Mouse (Mus musculus): ENCODE data around the gene Chgb.

The Chgb gene

DNA sequence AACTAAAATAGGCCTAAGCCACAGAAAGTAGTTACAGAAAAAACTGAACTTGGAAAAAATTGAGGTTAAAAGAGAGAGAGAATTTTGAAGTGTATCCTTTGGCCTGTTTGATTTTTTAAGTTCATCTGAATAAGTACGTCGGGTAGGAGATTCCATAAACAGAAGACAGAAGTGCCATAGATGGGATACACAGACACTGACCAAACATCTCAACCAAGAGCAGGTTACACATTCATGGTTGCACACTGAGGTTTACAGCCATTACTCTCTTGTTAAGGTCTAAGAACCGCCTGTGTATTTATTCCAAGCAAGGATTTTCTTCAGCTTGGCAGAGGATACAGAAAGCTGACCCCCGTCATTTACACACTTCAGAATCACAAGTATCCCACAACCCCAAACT is at the start of gene Chgb:
Gene Chgb, plus strand, starts transcription at position 301 of the 400 bp plus-strand sequence.
- no peak for DNase-seq

DNA sequence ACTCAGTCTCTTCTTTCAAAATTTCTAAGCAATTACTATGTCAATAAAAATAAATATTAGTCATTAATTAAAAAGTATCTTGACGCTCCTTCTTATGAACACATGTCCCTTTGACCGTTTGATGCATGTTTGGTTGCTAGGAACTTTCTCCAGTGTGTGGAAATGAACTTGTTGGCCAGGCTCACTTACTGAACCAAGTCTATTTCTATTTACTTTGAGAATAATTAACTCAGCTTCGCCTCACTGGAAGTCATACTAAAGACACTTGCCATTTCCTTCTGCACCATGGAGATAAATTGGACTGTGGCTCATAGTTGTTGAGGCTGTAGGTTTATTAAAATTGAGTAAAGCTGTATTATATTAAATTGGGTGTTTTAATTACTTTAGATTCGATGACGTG is 48.1 kb upstream of the Chgb start:
- DNase-seq, result no peak

- no peak for DNase-seq
Observed at GRCm38 (mm10) chr2:132733603-132734573, 47.2 kb upstream of the Chgb start.

GRCm38 (mm10) chr2:132738816-132739432 is 42.2 kb upstream of the Chgb start:
- DNase-seq, result peak; percentile 70 to 77

- no peak for DNase-seq
Observed at GRCm38 (mm10) chr2:132741862-132742347, 39.2 kb upstream of the Chgb start.

DNA sequence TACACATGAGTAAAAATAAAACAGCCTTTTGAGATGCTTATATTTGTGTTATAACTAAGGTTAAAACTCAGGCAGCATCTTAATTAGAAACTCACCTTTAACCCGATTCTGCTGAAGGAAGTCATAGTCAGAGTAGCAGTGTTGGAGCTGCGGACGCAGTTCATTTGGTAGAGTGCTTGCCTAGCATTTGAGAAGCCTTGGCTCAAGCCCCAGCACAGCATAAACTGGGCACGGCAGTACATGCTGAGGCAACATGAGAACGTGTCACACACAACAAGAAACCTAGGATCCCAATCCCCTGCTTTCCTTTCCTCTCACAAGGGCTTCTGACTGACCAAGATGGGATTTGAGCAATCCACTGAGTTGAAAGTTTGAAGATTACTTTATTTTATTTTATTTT is 36.2 kb upstream of the Chgb start:
- DNase-seq, result peak in 1 of 2 experiments; percentile 55

DNA sequence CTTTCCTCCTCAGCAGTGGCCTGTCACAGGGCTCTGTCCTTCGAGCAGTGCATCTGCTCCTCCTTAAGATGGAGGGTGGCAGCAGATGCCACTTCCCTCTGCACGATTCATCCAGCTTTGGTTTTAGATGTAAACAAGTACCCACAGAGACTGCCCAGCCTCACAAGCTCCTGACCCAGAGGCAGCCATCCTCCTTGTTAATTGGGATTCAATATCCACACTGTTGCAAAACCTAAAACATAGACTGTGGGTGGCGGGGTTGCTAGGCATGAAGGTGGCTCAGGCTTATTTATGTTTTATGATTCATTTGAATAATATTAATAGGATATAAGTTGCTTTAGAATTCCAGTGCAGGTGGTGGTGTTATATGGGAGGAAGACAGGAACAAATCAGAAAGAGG is 35.0 kb upstream of the Chgb start:
- no peak for DNase-seq

- peak; percentile 50 to 63 for DNase-seq
Observed at GRCm38 (mm10) chr2:132750726-132751125, 30.4 kb upstream of the Chgb start.

DNA sequence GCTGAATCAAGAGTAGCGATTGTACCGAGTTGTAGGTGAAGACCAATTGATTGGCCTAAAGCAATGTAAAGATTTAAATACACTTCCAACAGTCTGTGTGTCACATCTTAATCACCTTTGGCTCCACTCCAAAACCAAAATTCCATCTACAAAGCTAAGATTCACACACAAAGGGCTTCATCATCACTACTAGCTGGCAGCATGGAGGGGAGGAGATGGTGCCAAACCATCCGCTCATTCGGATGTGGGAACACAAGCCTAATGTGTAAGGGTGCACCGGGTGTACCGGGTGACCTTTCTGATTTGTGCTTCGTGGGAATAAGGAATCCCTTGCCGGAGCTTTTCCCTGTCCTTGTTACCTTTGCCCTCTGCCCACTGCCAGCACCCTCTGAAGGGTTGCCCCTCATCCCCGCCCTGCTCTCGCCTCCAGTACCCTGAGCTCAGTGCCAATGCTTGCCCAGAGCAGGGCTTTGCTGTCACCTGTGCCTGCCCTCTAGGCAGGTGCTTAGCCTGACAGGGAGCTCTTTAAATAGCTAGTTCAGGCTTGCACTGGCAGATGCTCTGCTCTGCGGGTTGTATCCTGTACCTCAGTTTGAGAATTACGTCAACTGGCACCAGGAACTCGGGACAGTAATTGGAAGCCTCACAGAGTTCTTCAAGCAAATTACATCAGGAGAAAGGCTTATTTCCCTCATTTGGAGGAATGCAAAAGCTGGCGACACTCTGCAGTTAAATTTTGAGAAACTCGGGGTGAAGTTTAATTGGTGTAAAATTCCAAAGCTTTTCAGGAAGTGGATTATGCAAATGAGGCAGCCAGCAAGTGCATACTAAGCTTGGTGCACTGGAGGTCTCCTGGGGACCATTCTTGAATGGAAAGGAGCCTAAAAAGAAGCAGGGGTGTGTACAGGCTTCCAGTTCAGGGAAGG is 29.7 kb upstream of the Chgb start:
- peak; percentile 91 to 93 for DNase-seq

DNA sequence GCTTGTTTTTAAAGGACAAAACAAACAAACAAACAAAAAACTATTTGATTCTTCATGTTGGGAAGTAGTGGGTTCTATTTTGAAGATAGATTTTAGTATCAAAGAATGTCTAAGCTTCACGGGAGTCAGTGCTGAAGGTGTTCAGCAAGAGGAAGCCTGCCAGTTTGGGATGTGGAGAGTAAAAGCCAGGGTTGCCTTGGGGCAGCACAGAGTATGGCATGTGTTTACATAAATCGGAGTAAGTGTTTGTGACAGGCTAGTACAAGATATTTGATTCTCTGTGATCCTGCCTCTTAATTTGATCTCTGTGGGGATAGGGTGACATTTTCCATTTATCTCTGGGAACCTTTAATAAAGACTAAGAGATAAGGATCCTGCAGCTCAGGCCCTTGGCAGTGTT is 28.7 kb upstream of the Chgb start:
- no peak for DNase-seq

DNA sequence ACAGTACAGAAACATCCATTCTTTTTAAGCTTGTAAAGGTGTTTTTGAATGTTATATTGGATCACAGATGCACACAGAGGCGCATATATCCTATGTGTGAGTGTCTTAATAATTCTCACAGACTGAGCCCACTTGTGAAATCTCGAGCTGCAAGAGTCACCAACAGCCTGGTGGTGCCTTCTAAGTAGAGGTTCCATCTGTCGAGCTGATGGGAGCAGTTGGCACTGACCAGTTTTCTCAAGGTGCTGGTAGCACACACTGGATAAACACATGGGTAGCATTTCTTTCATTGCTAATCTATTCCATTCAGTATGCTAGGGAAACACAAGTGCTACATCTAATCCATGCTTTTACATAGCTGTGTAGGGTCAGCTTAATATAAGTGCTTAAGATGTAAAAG is 27.9 kb upstream of the Chgb start:
- DNase-seq, result peak in 1 of 2 experiments; percentile 51

DNA sequence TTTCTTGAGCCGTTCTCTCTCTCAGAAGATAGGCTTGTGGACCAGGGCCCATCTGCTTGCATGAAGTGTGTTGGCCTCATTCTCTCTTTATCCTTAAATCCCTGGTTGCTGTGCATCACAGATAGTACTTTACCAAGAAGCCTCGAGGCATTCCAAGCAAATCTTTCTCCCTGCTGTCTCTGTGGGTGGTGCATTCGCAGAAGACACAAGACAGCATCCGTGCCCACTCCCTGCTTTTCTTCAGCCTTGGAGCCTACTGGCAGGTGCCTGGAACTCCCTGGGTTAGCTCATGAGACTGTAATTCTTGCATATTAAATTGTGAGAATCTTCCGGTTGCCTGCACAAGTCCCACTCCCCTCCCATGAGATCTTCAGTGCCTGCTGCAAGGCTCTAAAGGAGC is 23.2 kb upstream of the Chgb start:
- DNase-seq, result no peak

DNA sequence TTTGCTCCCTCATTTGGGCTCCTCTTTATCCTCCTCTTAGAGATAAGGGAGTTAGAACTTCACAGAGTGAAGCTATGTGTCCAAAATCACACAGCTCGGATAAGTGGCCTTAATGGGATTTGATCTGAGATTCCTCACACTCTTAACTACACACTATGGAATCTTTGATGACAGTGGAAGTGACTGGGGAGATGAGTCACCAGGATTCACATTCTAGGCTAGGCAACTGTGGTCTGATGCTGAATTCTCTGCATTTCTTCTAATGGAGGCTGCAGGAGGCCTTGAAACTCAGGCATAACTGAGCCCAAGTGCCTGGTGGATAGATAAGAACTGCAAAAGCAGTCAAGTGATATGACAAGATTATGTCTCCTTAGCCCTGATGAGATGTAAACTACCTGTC is 10.3 kb upstream of the Chgb start:
- no peak for DNase-seq

GRCm38 (mm10) chr2:132781439-132782068 is 476 bp downstream of the Chgb start:
- peak; percentile 86 to 89 for DNase-seq

GRCm38 (mm10) chr2:132784039-132784438 is 3.0 kb downstream of the Chgb start:
- DNase-seq, result peak; percentile 73 to 81

DNA sequence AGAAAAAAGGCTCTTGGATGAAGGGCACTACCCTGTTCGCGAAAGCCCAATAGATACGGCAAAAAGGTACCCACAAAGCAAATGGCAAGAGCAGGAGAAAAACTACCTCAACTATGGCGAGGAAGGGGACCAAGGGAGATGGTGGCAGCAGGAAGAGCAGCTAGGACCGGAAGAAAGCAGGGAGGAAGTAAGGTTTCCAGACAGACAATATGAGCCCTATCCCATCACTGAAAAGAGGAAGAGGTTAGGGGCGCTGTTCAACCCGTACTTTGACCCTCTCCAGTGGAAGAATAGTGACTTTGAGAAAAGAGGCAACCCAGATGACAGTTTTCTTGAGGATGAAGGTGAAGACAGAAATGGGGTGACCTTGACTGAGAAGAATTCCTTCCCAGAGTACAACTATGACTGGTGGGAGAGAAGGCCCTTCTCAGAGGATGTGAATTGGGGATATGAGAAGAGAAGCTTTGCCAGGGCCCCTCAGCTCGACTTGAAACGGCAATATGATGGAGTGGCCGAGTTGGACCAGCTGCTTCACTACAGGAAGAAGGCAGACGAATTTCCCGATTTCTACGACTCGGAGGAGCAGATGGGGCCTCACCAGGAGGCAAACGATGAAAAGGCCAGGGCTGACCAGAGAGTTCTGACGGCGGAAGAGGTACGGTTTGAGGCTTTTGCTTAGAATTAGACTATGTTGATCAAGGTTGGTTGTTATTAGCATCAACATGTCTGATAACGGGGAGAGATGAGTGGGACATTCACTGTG is 12.5 kb downstream of the Chgb start:
- peak; percentile 87 to 88 for DNase-seq

- peak; percentile 48 to 51 for DNase-seq
Observed at GRCm38 (mm10) chr2:132794204-132794586, 13.1 kb downstream of the Chgb start.

GRCm38 (mm10) chr2:132802976-132803375 is 21.9 kb downstream of the Chgb start:
- DNase-seq, result no peak

- DNase-seq, result peak; percentile 87 to 93
Observed at GRCm38 (mm10) chr2:132815608-132816314, 34.7 kb downstream of the Chgb start, which contains the start of the genes Trmt6 and Mcm8. Trmt6 (minus strand) TSS chr2:132816055. Mcm8 (plus strand) TSS chr2:132816141.

GRCm38 (mm10) chr2:132841071-132841470 is 60.0 kb downstream of the Chgb start:
- DNase-seq, result peak in 1 of 2 experiments; percentile 14

All from cerebellum, postnatal 36 days (tissue).